Mouse (Mus musculus) frontal cortex, postnatal 25 days (tissue): ENCODE measurements around the gene Arhgef19.

Experiments used
- DNase-seq, 2 experiments: peaks; one replicate each; pipeline ENCODE4 v3.0.0; 2022; ENCODE audit warnings: low spot score in 2 of 2

Gene Arhgef19

DNA sequence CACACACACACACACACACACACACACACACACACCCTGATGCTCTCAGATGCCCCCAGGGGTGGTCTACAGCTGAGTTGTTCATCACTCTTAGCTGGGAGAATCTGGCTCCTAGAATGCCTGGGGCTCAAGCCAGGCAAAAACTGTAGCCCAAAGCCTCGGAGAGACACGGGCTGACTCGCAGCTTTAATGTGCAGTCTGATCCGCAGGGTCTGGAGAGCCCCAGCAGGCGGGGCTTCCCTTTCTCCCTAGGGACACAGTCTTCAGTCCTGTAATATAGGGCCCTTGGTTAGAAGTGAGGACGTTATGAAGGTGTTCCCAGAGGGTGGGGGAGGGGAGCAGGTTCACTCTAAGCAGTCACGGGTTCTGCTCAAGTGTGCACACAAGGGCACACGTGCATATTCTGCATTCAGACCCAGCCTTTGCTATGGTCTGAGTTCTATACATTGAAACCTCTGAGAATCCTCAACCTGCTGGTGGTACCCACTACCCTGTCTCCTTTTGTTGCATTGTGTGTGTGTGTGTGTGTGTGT lies 44.6 kb downstream of the Arhgef19 start:
- no peak for DNase-seq

DNA sequence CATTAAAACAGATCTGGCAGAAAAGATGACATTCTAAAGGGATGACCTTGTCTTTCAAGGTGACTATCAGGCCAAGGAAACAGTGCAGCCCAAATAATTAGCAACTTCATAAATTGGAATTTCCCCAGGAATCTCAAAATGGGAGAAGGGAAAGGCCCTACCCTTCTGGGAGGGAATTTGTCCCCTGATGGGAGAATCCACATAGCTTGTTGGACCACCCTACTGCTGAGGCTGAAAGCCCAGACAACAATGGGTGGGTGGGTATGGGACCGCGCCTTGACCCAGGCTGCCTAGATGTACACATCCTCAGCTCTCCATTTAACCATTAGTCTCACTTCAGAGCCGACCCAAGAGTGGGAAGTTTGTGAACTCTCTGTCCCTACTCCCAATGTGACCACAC lies 45.2 kb downstream of the Arhgef19 start:
- DNase-seq: no peak

DNA sequence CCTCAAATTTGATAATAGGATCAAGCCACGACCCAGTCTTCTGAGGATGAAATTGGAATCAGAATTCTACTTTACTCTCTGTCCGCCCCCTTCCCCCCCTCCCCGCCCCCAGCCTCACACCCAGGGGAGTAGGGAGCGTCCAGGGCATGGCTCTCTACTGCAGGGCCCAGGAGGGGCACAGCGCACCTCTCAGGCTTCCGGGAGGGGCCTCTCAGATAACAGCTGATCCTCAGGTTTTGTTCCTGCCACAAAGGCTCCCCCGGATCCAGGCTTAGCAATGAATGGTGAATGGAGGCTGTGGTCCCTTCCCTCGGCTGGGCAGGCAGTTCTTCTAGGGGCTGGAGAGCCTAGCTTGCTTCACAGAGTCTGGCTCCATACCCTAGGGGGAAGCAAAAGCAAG lies 45.8 kb downstream of the Arhgef19 start:
- DNase-seq: no peak

DNA sequence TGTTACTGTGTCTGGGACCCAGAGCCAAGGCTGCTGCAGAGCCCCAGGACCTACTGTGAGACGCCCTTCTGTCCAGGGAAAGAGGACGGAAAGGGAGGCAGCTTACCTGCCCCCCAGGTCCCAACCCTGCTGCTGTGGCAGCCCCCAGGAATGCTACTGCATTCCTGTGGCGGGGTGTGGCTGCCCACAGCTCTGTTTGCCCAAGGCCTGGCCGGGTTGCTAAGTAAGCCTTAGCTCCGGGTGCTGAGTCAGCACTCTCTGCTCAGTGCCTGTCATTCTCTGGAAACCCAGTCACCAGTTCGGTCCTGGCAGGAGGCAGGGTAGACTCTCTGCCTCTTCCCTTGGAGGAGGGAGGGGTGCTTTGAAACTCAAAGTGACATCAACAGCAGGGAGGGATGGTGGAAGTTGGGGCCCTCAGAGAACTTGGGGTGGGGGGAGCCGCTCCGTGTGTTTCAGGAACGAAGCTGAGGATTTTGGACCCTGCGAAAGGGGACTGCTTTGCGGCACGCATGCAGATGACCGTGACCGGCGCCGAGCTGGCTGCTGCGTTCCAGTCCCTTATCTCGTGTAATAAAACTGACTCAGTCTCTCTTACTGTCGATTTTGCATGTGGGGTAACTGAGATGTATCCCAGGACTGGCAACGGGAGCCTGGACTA lies 47.7 kb downstream of the Arhgef19 start:
- no peak for DNase-seq

DNA sequence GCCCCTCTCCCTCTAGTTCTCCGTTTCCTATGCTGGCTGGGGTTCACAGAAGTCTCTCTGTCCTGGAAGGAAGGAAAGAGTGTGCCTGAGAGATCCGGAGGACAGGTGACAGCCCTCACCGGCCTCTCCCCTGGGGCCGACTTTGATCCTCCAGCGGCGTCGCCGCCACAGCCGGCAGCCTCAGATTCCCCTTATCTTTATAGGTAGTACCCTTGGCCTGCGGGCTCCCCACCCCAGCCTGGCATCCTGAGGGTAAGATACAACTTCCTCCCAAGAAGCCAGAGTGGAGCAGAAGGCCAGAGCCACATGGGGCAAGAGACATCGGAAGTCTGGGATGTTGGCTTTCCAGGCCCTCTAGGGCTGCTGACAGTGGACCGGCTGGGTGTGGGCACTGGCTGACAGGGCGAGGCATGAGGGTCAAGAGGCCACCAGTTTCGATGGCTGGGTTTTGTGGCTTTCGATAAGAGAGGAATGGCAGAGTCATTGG lies 48.3 kb downstream of the Arhgef19 start:
- DNase-seq: no peak

DNA sequence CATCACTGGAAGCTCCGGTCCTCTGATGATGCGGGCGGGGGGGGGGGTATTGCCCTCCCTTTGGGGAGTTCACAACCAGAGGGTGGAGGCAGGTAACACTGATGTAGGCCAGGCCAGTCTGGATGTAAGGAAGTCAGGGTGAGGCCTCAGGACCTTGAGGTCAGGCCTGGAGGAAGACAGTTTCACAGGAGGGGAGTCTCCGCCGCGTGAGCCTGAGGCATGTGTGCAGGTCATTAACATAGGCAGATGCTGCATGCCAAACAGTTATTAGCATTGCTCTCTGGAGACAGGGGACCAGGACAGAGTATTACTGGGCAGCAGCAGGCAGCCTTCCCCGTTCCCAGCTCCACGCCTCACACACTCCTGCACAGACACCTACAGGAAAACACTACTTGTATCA lies 48.9 kb downstream of the Arhgef19 start:
- DNase-seq: no peak

DNA sequence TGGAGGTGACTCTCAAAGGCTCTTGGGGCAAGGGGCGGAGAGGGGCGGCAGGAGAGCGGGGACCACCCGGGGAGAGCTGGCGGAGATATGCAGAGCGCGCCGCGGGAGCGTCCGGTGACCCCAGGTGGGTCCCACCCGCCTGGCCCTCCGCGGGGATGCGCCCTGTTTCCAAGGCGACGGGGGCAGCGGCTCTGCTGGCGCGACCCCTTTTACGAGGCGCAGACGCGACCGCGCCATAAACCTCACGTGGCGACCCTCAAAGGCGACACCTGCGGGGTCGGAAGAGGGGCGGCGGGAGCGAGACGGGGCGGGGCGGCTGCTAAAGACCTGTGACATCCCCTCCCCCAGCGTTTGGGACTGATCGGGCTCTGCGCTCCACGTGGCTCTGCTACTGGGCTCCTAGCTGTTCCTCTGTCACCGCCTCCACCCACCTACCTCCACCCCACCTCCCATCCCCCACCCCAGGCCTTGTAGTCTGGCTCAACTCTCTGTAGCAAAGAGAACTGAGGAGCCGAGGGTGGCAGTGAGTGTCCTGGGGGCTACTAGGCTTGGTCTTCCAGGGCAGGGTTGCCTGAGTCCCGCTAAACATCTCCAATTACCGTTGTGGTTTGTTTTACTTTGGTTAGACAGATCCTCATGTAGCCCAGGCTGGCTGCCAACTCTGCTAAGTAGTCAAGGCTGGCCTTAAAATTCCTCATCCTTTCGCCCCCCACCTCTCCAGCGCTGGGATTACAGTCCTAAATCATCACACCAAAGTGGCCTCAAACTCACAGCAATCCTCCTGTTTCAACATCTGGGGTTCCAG lies 52.5 kb downstream of the Arhgef19 start:
- no peak for DNase-seq

DNA sequence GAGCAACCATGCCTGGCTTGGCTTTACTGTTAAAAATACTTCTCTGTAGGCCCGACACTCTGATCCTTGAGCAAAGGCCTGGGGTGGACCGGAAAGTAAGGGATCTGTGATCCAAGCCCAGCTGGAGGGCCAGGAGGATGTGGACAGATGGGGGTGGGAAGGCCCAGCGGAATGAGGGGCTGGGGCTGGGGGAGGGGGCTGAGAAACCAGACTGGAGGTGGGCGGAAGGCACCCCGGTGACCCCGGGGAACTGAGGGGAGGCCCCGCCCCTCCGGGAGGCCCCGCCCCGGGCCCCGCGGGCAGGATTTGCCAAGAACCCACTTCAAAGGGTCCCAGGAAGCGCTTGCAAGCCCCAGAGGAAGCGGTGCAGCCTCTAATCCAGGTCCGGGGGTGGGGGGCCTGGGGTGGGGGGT lies 56.5 kb downstream of the Arhgef19 start:
- no peak for DNase-seq

DNA sequence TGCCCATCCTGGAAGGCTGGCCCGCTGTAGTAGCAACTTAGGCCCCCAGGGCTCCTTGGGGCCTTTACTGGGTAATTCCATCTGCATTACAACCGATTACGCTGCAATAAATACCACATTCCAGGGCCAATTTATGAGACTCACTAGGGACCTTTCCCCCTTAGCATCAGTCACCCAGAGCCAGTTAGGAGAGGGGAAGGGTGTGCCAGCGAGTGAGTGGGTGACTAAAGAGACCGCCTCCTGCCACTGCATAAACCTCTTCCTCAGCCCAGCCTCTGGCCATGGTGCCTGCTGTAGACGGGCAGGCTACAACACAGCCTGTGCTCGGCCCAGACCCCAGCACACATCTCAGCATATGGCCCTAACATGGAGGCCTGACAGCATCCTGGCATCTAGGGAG lies 58.6 kb downstream of the Arhgef19 start:
- DNase-seq: no peak

DNA sequence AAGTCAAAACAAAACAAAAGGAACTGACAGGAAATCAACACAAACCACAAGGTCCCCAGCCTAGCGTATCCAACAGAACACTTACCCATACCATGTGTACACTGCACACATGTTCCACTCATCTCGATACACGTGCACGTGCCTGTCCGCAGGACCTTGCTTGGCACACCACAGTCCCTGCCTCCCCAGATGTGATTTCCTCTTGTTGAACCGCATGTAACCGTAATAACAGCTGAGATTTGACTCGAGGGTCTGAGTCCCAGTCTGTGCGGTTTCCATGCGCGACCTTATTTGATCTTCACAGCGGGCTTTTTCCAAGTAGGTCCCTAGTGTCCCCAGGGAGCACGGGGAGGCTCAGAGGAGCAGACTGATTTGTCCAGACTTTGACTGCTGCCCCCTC lies 60.1 kb downstream of the Arhgef19 start:
- DNase-seq: no peak

DNA sequence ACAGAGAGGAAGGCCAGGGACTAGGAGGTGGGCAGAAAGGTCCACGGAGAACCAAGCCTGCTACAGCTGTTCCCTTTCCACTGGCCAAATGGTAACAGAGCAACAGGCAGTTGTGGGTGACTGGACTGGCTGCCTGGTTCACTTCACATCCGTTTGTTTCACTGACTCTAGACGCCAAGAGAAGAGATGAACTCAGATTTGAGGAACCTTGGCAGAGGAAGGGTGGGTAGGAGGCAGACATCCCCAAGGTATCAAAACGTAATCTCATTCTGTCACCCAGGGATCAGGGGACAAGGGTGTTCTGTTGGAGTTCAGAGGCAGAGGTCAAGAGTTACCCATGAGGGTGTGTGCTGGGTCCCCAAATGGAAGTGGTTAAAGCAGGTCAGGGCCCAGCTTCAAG lies 60.9 kb downstream of the Arhgef19 start:
- DNase-seq: no peak

DNA sequence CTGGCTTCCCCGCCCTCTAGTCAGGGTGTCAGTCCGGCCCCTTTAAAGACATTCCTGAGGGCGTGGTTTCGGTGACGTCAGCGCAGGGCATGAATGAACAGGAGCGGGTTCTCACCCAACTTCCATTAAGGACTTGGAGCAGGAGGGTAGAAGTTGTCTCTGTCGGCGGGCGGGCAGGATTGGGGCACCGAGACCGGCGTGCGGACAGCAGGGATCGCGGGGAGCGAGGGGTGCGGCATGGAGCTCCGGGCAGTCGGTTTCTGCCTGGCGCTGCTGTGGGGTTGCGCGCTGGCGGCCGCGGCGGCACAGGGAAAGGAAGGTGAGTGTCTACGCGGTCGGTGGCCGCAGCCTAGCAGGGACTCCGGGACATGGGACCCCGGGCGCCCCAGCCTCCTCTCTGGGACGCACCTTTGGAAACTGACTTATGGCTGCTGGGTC lies 61.8 kb downstream of the Arhgef19 start, which contains the start of gene Epha2:
Gene Epha2, plus strand, starts transcription at position 125 of the 438 bp plus-strand sequence.
- peak; percentile 59 to 64 for DNase-seq

DNA sequence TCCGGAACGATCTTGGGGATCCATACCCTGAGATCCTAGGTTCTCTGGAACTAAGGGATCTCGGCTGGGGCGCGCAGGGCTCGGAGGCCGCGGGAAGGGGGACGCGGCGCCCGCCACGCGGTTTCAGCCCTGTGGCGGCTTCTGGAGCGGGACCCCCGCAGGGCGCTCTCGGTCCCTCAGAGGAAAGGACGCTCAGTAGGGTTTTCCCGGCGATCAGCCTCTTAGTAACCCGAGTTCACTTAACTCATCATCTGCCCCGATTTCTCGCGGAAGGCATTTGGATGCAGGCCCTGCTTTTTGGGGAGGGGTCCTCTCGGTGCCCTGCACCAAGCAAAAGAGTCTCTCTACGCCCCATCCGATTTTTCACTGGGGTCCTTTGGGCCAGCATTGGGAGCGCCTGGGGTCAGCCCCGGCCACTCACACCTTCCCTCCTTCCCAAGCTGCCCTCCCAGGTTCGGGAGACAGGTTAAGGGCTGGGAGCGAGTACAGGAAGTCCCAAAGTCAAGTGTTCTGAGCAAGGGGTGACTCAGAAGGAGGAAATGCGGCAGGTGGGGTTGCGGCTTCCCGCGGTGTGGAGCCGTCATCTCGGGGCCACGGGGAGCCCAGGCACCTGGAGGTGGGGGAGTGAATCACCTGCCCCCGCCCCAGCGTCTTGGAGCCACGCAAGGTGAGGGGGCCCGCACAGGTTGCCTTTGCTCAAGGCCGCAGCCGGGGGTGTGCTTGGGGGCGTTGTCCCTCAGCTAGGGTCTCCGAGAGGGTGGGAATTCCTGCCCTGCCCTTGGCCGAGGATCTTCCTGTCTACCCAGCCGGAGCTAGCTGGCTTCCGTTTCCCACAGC lies 62.5 kb downstream of the Arhgef19 start:
- no peak for DNase-seq

DNA sequence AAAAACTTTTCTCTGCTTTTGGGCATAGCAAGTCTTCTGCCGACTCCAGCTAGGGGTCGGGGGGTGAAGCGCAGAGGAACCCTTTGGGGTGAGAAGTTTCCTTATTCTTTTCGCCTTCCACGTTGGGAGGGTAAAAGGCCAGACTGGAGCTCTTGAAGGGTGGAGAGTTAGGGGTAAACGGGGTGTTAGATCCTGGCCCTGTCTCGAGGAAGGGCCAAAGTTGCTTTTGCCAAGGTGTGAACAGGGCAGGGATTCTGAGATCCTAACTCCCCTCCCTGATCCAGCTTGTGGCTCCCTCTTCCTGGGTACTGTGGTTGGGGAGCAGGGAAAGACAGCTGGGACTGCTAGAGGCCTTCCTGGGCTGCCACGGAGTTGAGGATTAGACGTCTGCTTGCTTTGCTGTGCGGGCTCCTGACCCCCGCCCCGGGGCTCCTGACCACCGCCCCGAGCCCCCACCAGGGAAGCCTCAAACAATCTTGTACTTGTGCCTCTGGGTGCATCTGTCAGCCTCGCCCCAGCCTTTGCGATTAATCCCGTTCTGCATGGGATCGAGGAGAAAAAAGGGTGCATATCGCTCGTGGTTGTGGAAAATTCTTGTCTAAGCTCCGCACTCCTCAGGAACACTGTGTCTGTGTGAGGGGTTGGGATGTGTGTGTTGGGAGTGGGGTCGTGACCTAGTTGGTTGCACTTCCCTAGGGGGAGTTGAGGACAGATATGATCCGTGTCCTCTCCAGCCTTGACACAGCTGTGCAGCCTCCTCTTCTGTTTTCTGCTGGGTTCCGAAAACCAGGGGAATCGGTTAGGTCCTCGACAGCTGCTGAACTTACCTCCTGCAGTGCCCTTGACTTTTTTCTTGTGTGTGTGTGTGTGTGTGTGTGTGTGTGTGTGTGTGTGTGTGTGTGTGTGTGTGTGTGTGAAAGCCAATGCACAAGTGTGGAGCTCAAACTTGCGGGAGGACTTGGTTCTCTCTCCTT lies 63.4 kb downstream of the Arhgef19 start:
- no peak for DNase-seq

DNA sequence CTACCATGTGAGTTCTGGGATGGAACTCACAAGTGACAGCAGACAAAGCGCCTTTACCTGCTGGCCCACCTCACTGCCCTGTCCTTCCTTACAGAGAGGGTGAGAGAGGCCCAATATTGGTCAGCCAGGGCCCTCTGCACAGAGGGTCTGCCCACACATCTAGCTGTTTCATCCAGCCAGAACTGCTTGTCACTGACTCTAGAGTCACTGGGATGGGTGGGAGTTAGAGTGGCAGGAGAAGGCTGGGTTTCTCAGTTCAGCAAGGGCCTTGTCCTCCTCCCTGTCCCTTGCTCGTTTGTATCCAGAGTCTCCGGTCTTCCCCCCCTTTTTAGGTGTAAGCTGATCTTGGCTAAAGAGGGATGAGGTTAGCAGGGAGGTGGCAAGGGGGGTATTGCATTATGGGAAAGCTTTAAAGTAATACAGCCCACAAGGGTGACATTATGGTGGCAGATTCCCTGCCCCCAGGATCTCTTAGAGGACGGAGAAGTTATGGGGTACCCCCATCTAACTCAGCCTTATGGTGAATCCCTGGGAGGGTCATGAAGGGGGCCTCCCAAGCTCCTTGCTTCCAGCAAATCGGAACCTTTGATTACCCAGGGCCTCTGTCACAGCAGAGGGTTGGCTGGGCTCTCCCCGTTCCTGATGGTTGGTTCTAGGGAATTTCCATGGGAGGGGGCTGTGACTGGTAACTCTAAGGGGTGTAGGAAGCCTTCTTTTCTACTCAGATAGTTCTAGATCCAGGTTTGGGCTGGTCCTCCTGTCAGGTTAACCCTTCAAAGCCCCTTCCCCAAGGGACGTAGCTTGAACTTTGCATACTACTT lies 64.3 kb downstream of the Arhgef19 start:
- DNase-seq: no peak

DNA sequence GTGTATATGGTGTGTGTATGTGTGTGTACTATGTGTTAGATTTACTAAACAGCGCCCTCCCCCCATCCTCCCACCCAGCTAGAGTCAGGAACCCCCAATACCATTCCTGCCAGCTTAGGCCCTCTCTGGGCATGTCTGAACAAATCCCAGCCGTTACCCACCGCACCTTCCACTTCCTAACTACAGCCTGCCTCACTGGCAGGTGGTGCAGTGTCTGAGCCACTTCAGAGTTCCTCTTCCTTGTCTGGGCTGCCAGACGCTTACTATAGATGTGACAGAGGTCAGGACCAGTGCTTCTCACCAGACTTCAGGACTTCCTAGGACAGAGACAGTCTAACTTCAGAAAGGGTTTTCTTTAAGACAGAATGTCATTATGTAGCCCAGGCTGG lies 64.9 kb downstream of the Arhgef19 start:
- no peak for DNase-seq

DNA sequence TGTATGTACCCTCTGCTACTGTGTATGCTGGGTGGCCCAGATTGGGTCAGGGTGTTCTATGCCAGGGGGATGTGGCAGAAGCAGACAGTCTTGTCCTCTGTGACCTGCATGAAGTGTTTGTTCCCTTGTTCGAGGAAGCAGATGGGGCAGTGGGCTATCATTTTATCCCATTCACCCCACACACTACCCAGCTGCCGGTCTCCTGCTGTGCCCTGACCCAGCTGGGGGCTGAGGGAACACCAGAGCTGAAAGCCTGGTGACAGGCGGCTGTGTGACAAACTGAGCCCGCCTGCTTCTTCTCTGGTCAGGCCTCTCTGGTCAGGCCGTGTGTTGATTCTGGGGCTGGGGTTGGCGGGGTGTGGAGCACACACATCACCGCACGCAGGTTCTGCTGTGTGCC lies 66.8 kb downstream of the Arhgef19 start:
- DNase-seq: no peak
